Mouse (Mus musculus) retina, adult 2 months (tissue): ENCODE data around the gene Gm10192.
"Not testable (repeated sequence)": the region's sequence is repeated elsewhere in the genome, so short reads cannot be mapped to it uniquely, and the experiment has no call there.

Experiments used
- DNase-seq: peaks from one replicate; pipeline ENCODE4 v3.0.0-alpha.2; 2012; ENCODE audit warnings: low read depth, low spot score

The Gm10192 gene

GRCm38 (mm10) chr4:97183066-97183465 lies at the start of gene Gm10192:
Gene Gm10192 (minus strand): TSS chr4:97183166.
- DNase-seq = not testable (repeated sequence)

- no peak for DNase-seq
Observed at GRCm38 (mm10) chr4:97230411-97231104, 47.6 kb upstream of the Gm10192 start.

GRCm38 (mm10) chr4:97219701-97220100 lies 36.7 kb upstream of the Gm10192 start:
- DNase-seq = no peak

DNA sequence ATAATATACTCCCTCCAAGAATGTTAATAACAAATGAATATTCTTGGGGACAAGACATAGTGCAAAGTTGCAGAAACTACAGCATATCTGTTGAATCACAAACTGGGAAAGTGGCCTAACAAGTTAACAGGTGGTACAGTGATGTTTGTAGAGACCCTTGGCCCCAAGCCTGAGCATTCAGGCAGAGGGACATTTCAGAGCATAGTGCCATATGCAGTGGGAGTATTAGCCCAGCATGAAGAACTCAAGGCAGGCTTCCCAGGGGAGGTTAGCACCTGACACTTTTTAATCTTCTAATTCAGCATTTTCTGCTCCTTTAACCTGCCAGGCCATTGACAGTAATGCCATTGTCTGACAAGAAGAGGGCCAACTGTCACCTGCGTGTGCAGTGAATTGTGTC lies 34.9 kb upstream of the Gm10192 start:
- DNase-seq = no peak

GRCm38 (mm10) chr4:97212514-97212913 lies 29.5 kb upstream of the Gm10192 start:
- no peak for DNase-seq

DNA sequence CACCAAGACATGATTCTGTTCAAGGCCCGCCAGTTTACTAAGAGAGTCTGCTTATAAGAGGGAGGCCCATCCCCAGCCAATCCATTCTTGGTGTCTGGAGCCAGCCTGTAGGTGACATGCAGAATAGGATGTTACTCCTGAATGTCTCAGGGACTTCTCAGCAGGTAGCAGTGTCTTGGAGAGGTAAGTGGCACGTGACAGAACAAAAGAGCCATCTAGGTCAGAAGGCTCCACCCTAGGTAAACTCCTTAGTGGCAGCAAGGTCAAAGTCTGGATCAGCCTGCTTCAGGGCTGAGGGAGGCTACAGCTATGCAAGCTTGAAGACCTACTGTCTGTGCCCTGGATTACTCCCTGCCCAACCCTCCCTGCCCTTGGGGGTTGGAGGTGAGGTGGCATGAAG lies 20.0 kb upstream of the Gm10192 start:
- DNase-seq = not testable (repeated sequence)

- peak; percentile 1 for DNase-seq
Observed at GRCm38 (mm10) chr4:97193176-97193575, 10.2 kb upstream of the Gm10192 start.

- no peak for DNase-seq
Observed at GRCm38 (mm10) chr4:97192601-97193000, 9.6 kb upstream of the Gm10192 start.

DNA sequence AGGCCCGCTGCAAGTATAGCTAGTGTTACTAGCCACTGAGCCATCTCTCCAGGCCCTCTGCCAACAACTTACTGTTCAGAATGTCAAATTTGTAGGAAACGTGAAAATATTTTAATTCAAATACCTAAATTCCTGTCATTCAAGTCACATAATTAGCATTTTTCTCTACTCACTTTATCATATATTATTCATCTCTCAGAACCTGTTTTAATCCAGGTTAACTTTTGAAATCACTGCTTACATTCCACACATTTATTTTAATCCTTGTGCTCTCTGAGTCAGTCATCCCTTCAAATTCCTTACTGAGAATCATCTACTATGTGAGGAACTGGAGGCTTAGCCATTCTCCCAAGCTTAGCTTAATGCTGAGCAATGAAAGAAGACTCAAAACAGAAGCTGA lies 2.6 kb downstream of the Gm10192 start:
- no peak for DNase-seq

DNA sequence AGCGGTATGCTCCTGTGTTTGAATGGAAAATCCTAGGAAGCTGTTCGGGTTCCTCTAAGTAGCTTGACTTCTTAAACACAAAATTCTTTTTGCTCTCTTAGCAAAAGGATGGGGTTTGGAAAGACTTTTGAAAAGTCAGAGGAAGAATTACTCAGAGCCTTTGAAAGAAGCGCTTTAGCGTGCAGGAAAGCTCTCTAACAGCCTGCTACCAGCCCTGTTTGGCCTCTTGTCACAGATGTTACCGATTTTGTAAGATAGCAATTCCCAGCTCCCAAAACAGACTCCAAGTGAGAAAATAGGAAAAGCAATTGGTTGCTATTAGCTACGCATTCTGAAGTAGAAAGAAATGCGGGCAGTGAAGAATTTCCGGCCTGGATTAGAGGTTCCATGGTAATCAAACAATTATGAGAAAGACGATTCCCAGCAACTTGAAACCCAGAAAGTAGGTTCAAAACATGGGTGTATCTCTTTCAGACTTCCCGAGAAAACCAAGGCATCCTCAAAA lies 26.1 kb downstream of the Gm10192 start:
- no peak for DNase-seq

- no peak for DNase-seq
Observed at GRCm38 (mm10) chr4:97156084-97156483, 26.9 kb downstream of the Gm10192 start.

GRCm38 (mm10) chr4:97153554-97153953 lies 29.4 kb downstream of the Gm10192 start:
- no peak for DNase-seq

GRCm38 (mm10) chr4:97142484-97142883 lies 40.5 kb downstream of the Gm10192 start:
- no peak for DNase-seq
